Mouse (Mus musculus): ENCODE measurements around the gene D3Ertd254e.

- TF ChIP-seq POLR2A (IDR thresholded peaks at IDR 0.05; ENCODE audit: borderline replicate concordance, extremely low read depth, low read depth, low read length) (no peak), CTCF (IDR thresholded peaks at IDR 0.05; ENCODE audit: insufficient read depth, low read length) (no peak)
Measured at GRCm38 (mm10) chr3:36181519-36181918, 30.7 kb downstream of the D3Ertd254e start.
